Mouse (Mus musculus): Measurements from ENCODE around the gene Lingo3.
"Not testable (repeated sequence)": the region's sequence is repeated elsewhere in the genome, so short reads cannot be mapped to it uniquely, and the experiment has no call there.

- TF ChIP-seq CTCF (IDR thresholded peaks at IDR 0.05; ENCODE audit: low read depth, low read length); POLR2A (IDR thresholded peaks at IDR 0.05; ENCODE audit: borderline replicate concordance, low read depth, low read length): not testable (repeated sequence)
These were observed 15.3 kb downstream of the Lingo3 start for GRCm38 (mm10) chr10:80828587-80828986.
